Mouse (Mus musculus) spleen, adult 2 months (tissue): ENCODE measurements at regions not wholly inside any gene's neighbourhood (a gene's known extent, or its start where the extent isn't known, plus 50 kb on each side); places are given as distances from the start of the nearest gene placed in this dataset.

Experiments
- DNase-seq, 2 experiments: peaks; one replicate each; pipeline versions ENCODE4 v3.0.0 to v3.0.0-alpha.2; 2012 to 2021; ENCODE audit warnings: low spot score in 2 of 2, low read depth in 1 of 2
- H3K27ac ChIP-seq: fragments of 200-500 bp; 2 replicates; pipeline ENCODE4 v1.5.1; 2012; ENCODE audit warnings: low read length, inconsistent platforms; ENCODE audit not compliant: insufficient read depth
- H3K27me3 ChIP-seq: fragments of 200-500 bp; 2 replicates; pipeline ENCODE4 v1.6.1; 2012; ENCODE audit warnings: mild to moderate bottlenecking, moderate library complexity, low read length, inconsistent platforms; ENCODE audit not compliant: control insufficient read depth, insufficient read depth
- H3K36me3 ChIP-seq: fragments of 200-500 bp; 2 replicates; pipeline ENCODE4 v1.6.1; 2012; ENCODE audit warnings: mild to moderate bottlenecking, low read length, inconsistent platforms; ENCODE audit not compliant: control insufficient read depth, insufficient read depth
- H3K4me1 ChIP-seq: fragments of 200-500 bp; 2 replicates; pipeline ENCODE4 v1.6.1; 2011; ENCODE audit warnings: inconsistent platforms; ENCODE audit not compliant: control insufficient read depth, insufficient read depth, insufficient read length
- H3K4me3 ChIP-seq: fragments of 200-500 bp; 2 replicates; pipeline ENCODE4 v1.5.1; 2011; ENCODE audit warnings: mild to moderate bottlenecking, inconsistent platforms; ENCODE audit not compliant: insufficient read depth, insufficient read length; ENCODE audit errors: extremely low read depth
- CTCF ChIP-seq: fragments of 200-500 bp; IDR thresholded peaks from 2 replicates; pipeline ENCODE4 v1.5.1; 2011; ENCODE audit warnings: mild to moderate bottlenecking, inconsistent platforms; ENCODE audit not compliant: insufficient read depth, insufficient read length, insufficient replicate concordance; ENCODE audit errors: extremely low read depth
- POLR2A ChIP-seq: fragments of 200-500 bp; IDR thresholded peaks from 2 replicates; pipeline ENCODE4 v1.6.1; 2011; ENCODE audit warnings: low read depth, low read length, inconsistent platforms
- WGBS: fragments of 180-500 bp; shearing (Covaris S2); methylation state at CpG from one replicate; pipeline ENCODE4 v1.1.7; 2018; 5-methylcytosine and 5-hydroxymethylcytosine counted together

GRCm38 (mm10) chr10:44627431-44627830 lies 99.1 kb upstream of the Prdm1 start:
- no peaks in the 10 kb centered on the region for H3K36me3 ChIP-seq
- TF ChIP-seq CTCF (no peak), POLR2A (no peak)
- H3K27ac ChIP-seq = no peak overlapping the region
- 77% methylated on average over 3 of the region's 3 CpGs for WGBS
- no peak for DNase-seq
- H3K4me3 ChIP-seq = no peak overlapping the region
- no peaks in the 10 kb centered on the region for H3K27me3 ChIP-seq
- peaks cover 8% of the 10 kb centered on the region; the same call in 1 of the 2 replicates for H3K4me1 ChIP-seq

- Histone ChIP-seq H3K36me3 (no peaks in the 10 kb centered on the region), H3K4me3 (no peak overlapping the region), H3K4me1 (peaks cover 2% of the 10 kb centered on the region; the same call in 1 of the 2 replicates), H3K27ac (no peak overlapping the region), H3K27me3 (no peaks in the 10 kb centered on the region)
- TF ChIP-seq CTCF (no peak), POLR2A (no peak)
- no peak for DNase-seq
- 49% methylated on average over 4 of the region's 4 CpGs for WGBS
These were observed 97.2 kb upstream of the Prdm1 start for GRCm38 (mm10) chr10:44625521-44625920.

GRCm38 (mm10) chr10:44615586-44615985 lies 87.3 kb upstream of the Prdm1 start:
- H3K27ac ChIP-seq = no peak overlapping the region
- 36% methylated on average over 1 of the region's 1 CpGs for WGBS
- H3K4me3 ChIP-seq = no peak overlapping the region
- DNase-seq = no peak
- no peaks in the 10 kb centered on the region for H3K36me3 ChIP-seq
- H3K4me1 ChIP-seq = no peaks in the 10 kb centered on the region; the same call in none of the 2 replicates
- no peak for TF ChIP-seq POLR2A
- no peak for TF ChIP-seq CTCF
- no peaks in the 10 kb centered on the region for H3K27me3 ChIP-seq

- Histone ChIP-seq H3K4me3 (no peak overlapping the region), H3K4me1 (peaks cover 2% of the 10 kb centered on the region), H3K27me3 (no peaks in the 10 kb centered on the region), H3K27ac (no peak overlapping the region), H3K36me3 (no peaks in the 10 kb centered on the region)
- WGBS = 86% methylated on average over 7 of the region's 7 CpGs
- DNase-seq = no peak
- no peak for TF ChIP-seq POLR2A
- TF ChIP-seq CTCF = no peak
These were observed 84.3 kb upstream of the Prdm1 start for GRCm38 (mm10) chr10:44612571-44612970.

- WGBS = 43% methylated on average over 5 of the region's 5 CpGs
- Histone ChIP-seq H3K36me3 (no peaks in the 10 kb centered on the region), H3K27ac (no peak overlapping the region), H3K27me3 (no peaks in the 10 kb centered on the region), H3K4me3 (no peak overlapping the region), H3K4me1 (peaks cover 2% of the 10 kb centered on the region)
- DNase-seq = no peak
- TF ChIP-seq POLR2A (no peak), CTCF (no peak)
These were observed 83.1 kb upstream of the Prdm1 start for GRCm38 (mm10) chr10:44611399-44611798.

- no peak overlapping the region for H3K27ac ChIP-seq
- no peaks in the 10 kb centered on the region for H3K36me3 ChIP-seq
- no peaks in the 10 kb centered on the region for H3K27me3 ChIP-seq
- 38% methylated on average over 6 of the region's 6 CpGs for WGBS
- no peak for TF ChIP-seq CTCF
- TF ChIP-seq POLR2A = no peak
- peaks cover 2% of the 10 kb centered on the region for H3K4me1 ChIP-seq
- DNase-seq = no peak
- H3K4me3 ChIP-seq = no peak overlapping the region
These were observed 80.9 kb upstream of the Prdm1 start for GRCm38 (mm10) chr10:44609187-44609586.

GRCm38 (mm10) chr10:44607334-44607851 lies 79.1 kb upstream of the Prdm1 start:
- WGBS = 11% methylated on average over 5 of the region's 5 CpGs
- Histone ChIP-seq H3K4me3 (no peak overlapping the region), H3K4me1 (peaks cover 2% of the 10 kb centered on the region), H3K36me3 (no peaks in the 10 kb centered on the region), H3K27me3 (no peaks in the 10 kb centered on the region), H3K27ac (no peak overlapping the region)
- DNase-seq = peak; percentile 27 to 41
- TF ChIP-seq CTCF (no peak), POLR2A (no peak)
